Comparison of ENCODE assay signal across 8 mouse cellular contexts in genomic region chrX:47292548-47293147, GRCm38 (mm10).
DNase-seq lines count a peak whose midpoint lies in the region; ATAC-seq and TF ChIP-seq lines count a peak whose summit lies in the region.

No protein-coding gene starts in this region.

- H3K4me3 ChIP-seq in kidney, adult 2 months (ENCODE audit: insufficient read depth, low read depth, low read length) = no peak overlapping the region
- no peak overlapping the region for H3K4me3 ChIP-seq in kidney, embryonic 16.5 days (ENCODE audit: low read length)
- no peak overlapping the region for H3K4me3 ChIP-seq in midbrain, embryonic 14.5 days (replicated peaks; ENCODE audit: low read depth, low read length)

- H3K27me3 ChIP-seq in kidney, adult 2 months (replicated peaks; ENCODE audit: control insufficient read depth, insufficient read depth, low read length) = no peaks in the 10 kb centered on the region
- no peaks in the 10 kb centered on the region for H3K27me3 ChIP-seq in kidney, embryonic 16.5 days (ENCODE audit: insufficient read depth, low read length)
- no peaks in the 10 kb centered on the region for H3K27me3 ChIP-seq in midbrain, embryonic 14.5 days (ENCODE audit: control insufficient read depth, insufficient read depth, low read length)

- no peaks in the 10 kb centered on the region for H3K36me3 ChIP-seq in kidney, adult 2 months (ENCODE audit: control insufficient read depth, insufficient read depth, low read length)
- H3K36me3 ChIP-seq in kidney, embryonic 16.5 days (ENCODE audit: insufficient read depth, low read length) = no peaks in the 10 kb centered on the region
- H3K36me3 ChIP-seq in midbrain, embryonic 14.5 days (ENCODE audit: control insufficient read depth, insufficient read depth, low read length) = no peaks in the 10 kb centered on the region

- no peak for TF ChIP-seq POLR2A in kidney, adult 2 months (IDR thresholded peaks at IDR 0.05; ENCODE audit: low read depth, low read length)

- H3K9me3 ChIP-seq in kidney, embryonic 16.5 days (ENCODE audit: low read length) = no peaks in the 10 kb centered on the region
- no peaks in the 10 kb centered on the region for H3K9me3 ChIP-seq in midbrain, embryonic 14.5 days (ENCODE audit: control insufficient read depth, low read length)

- H3K27ac ChIP-seq in kidney, adult 2 months (ENCODE audit: insufficient read depth, low read depth, low read length) = no peak overlapping the region
- no peak overlapping the region for H3K27ac ChIP-seq in kidney, embryonic 16.5 days (ENCODE audit: low read length)
- H3K27ac ChIP-seq in midbrain, embryonic 14.5 days (replicated peaks; ENCODE audit: low read depth, low read length) = no peak overlapping the region

- H3K4me1 ChIP-seq in kidney, adult 2 months (ENCODE audit: control insufficient read depth, insufficient read depth, low read length) = no peaks in the 10 kb centered on the region
- no peaks in the 10 kb centered on the region for H3K4me1 ChIP-seq in kidney, embryonic 16.5 days (ENCODE audit: insufficient read depth, low read length)
- no peaks in the 10 kb centered on the region for H3K4me1 ChIP-seq in midbrain, embryonic 14.5 days (ENCODE audit: control insufficient read depth, insufficient read depth, low read length)

- no peak overlapping the region for H3K4me2 ChIP-seq in kidney, embryonic 16.5 days (replicated peaks; ENCODE audit: low read depth, low read length)
- H3K4me2 ChIP-seq in midbrain, embryonic 14.5 days (ENCODE audit: low read length) = no peak overlapping the region

- DNase-seq in kidney, adult 2 months = peak; percentile 2
- peak; percentile 1 for DNase-seq in NIH3T3 (ENCODE audit: low read depth)
- peak; percentile 4 for DNase-seq in embryo, embryonic 11.5 days (ENCODE audit: low read depth, low spot score)
- DNase-seq in kidney, postnatal 4 days = peak; percentile 17 to 27
- peak; percentile 66 for DNase-seq in midbrain, embryonic 14.5 days
- DNase-seq in spleen, adult 12 weeks (ENCODE audit: low spot score) = no peak

- TF ChIP-seq CTCF in kidney, adult 2 months (conservative IDR thresholded peaks at IDR 0.05; ENCODE audit: insufficient read depth, insufficient read length, low read depth, low read length) = peak; percentile 40

- H3K9ac ChIP-seq in kidney, embryonic 16.5 days (replicated peaks; ENCODE audit: low read length) = no peak overlapping the region
- no peak overlapping the region for H3K9ac ChIP-seq in midbrain, embryonic 14.5 days (replicated peaks; ENCODE audit: low read length)

- ATAC-seq in kidney, embryonic 16.5 days (ENCODE audit: low FRiP score, low TSS enrichment) = no peak
- ATAC-seq in midbrain, embryonic 14.5 days (ENCODE audit: low FRiP score, low TSS enrichment) = peak; percentile 68; the same call in 1 of the 2 replicates
- no peak for ATAC-seq in erythroid progenitor cell, adult 5-6 weeks (replicated peaks; ENCODE audit: low FRiP score, poor library complexity, severe bottlenecking)
